Comparison of ENCODE assay signal across 18 mouse cellular contexts in genomic region chr3:129613756-129614155, GRCm38 (mm10).
DNase-seq lines count a peak whose midpoint lies in the region; ATAC-seq and TF ChIP-seq lines count a peak whose summit lies in the region.
"Had no signal": no experiment of that assay in that cellular context is flagged by ENCODE, and none has a peak within 500 bp of the region (broad histone marks: within the 10 kb centered on the region; RNA-seq: fewer than 3 reads in every experiment).

No protein-coding gene starts in this region.

- no peak overlapping the region for H3K9ac ChIP-seq in kidney, postnatal 0 days (ENCODE audit: low read depth, low read length)
- H3K9ac ChIP-seq in liver, embryonic 16.5 days (ENCODE audit: low read depth, low read length) = no peak overlapping the region
- H3K9ac ChIP-seq: embryonic facial prominence, embryonic 13.5 days; limb, embryonic 15.5 days had no signal

- H3K27me3 ChIP-seq in kidney, postnatal 0 days (ENCODE audit: insufficient read depth, low read length) = no peaks in the 10 kb centered on the region
- H3K27me3 ChIP-seq in kidney, adult 2 months (replicated peaks; ENCODE audit: control insufficient read depth, insufficient read depth, low read length) = no peaks in the 10 kb centered on the region
- H3K27me3 ChIP-seq in liver, embryonic 16.5 days (ENCODE audit: control insufficient read depth, insufficient read depth, low read depth, low read length) = no peaks in the 10 kb centered on the region
- H3K27me3 ChIP-seq: CH12.LX; embryonic facial prominence, embryonic 13.5 days; limb, embryonic 15.5 days had no signal

- H3K9me3 ChIP-seq in kidney, postnatal 0 days (replicated peaks; ENCODE audit: low read length) = no peaks in the 10 kb centered on the region
- no peaks in the 10 kb centered on the region for H3K9me3 ChIP-seq in liver, embryonic 16.5 days (replicated peaks; ENCODE audit: control insufficient read depth, low read length)
- H3K9me3 ChIP-seq: embryonic facial prominence, embryonic 13.5 days; forebrain, embryonic 10.5 days; heart, embryonic 10.5 days; limb, embryonic 15.5 days had no signal

- TF ChIP-seq CTCF in kidney, postnatal 0 days (IDR thresholded peaks at IDR 0.05; ENCODE audit: low read depth) = no peak
- no peak for TF ChIP-seq CTCF in kidney, adult 2 months (conservative IDR thresholded peaks at IDR 0.05; ENCODE audit: insufficient read depth, insufficient read length, low read depth, low read length)
- no peak for TF ChIP-seq CTCF in bone marrow, adult 2 months (IDR thresholded peaks at IDR 0.05; ENCODE audit: control insufficient read depth, insufficient read depth, low read length)

- no peak for ATAC-seq in kidney, postnatal 0 days (replicated peaks; ENCODE audit: low FRiP score, low read depth)
- no peak for ATAC-seq in liver, embryonic 16.5 days (ENCODE audit: low read depth)
- ATAC-seq in neutrophil, adult 5-6 weeks (ENCODE audit: extremely low read depth, insufficient number of reproducible peaks, low FRiP score, poor library complexity, severe bottlenecking) = peak; percentile 45

- 70% methylated on average over 7 of the region's 7 CpGs for WGBS in kidney, postnatal 0 days
- WGBS in kidney, adult 2 months = 79% methylated on average over 7 of the region's 7 CpGs
- 41% methylated on average over 7 of the region's 7 CpGs for WGBS in bone marrow, adult 2 months
- 48% methylated on average over 7 of the region's 7 CpGs for WGBS in liver, embryonic 16.5 days (ENCODE audit: insufficient replicate concordance)

- no peak for TF ChIP-seq POLR2A in kidney, adult 2 months (IDR thresholded peaks at IDR 0.05; ENCODE audit: low read depth, low read length)
- TF ChIP-seq POLR2A in bone marrow, adult 2 months (IDR thresholded peaks at IDR 0.05; ENCODE audit: borderline replicate concordance, control insufficient read depth, low read depth, low read length) = no peak

- 0 out of 2 replicates have a peak, but pooled peaks cover 3% of the 10 kb centered on the region for H3K4me1 ChIP-seq in kidney, postnatal 0 days (replicated peaks; ENCODE audit: insufficient read depth, low read length)
- no peaks in the 10 kb centered on the region for H3K4me1 ChIP-seq in kidney, adult 2 months (ENCODE audit: control insufficient read depth, insufficient read depth, low read length)
- H3K4me1 ChIP-seq in bone marrow, adult 2 months (ENCODE audit: control insufficient read depth, insufficient read depth, low read length) = peaks cover 4% of the 10 kb centered on the region
- H3K4me1 ChIP-seq in liver, embryonic 16.5 days (ENCODE audit: control insufficient read depth, low read depth, low read length) = no peaks in the 10 kb centered on the region; the same call in none of the 2 replicates

- H3K4me2 ChIP-seq in kidney, postnatal 0 days (ENCODE audit: low read length) = no peak overlapping the region
- H3K4me2 ChIP-seq in liver, embryonic 16.5 days (ENCODE audit: low read depth, low read length) = no peak overlapping the region
- H3K4me2 ChIP-seq: embryonic facial prominence, embryonic 13.5 days; limb, embryonic 15.5 days had no signal

- DNase-seq in kidney, postnatal 0 days (ENCODE audit: low spot score) = no peak
- DNase-seq in kidney, adult 2 months = no peak
- no peak for DNase-seq in adrenal gland, postnatal 14 days
- no peak for DNase-seq in cerebellum, adult 11-12 months
- DNase-seq: adrenal gland, adult 8-10 months; heart, postnatal 36 days; layer of hippocampus, adult 9-11 months; lung, postnatal 14 days; right cerebral cortex, postnatal 14 days; thymus, adult 2 months had no signal

- H3K4me3 ChIP-seq in kidney, postnatal 0 days (replicated peaks; ENCODE audit: low read depth, low read length) = no peak overlapping the region
- no peak overlapping the region for H3K4me3 ChIP-seq in kidney, adult 2 months (ENCODE audit: insufficient read depth, low read depth, low read length)
- no peak overlapping the region for H3K4me3 ChIP-seq in bone marrow, adult 2 months (replicated peaks; ENCODE audit: control insufficient read depth, low read depth, low read length)
- H3K4me3 ChIP-seq in liver, embryonic 16.5 days (ENCODE audit: low read depth, low read length) = no peak overlapping the region
- H3K4me3 ChIP-seq: embryonic facial prominence, embryonic 13.5 days; forebrain, embryonic 10.5 days; heart, embryonic 10.5 days; limb, embryonic 15.5 days had no signal

- H3K36me3 ChIP-seq in kidney, postnatal 0 days (ENCODE audit: insufficient read depth, low read length) = no peaks in the 10 kb centered on the region
- H3K36me3 ChIP-seq in kidney, adult 2 months (ENCODE audit: control insufficient read depth, insufficient read depth, low read length) = no peaks in the 10 kb centered on the region
- no peaks in the 10 kb centered on the region for H3K36me3 ChIP-seq in liver, embryonic 16.5 days (ENCODE audit: control insufficient read depth, insufficient read depth)

- peak overlapping the region; percentile 42; the same call in 1 of the 2 replicates for H3K27ac ChIP-seq in kidney, postnatal 0 days
- no peak overlapping the region for H3K27ac ChIP-seq in kidney, adult 2 months (ENCODE audit: insufficient read depth, low read depth, low read length)
- H3K27ac ChIP-seq in bone marrow, adult 2 months (ENCODE audit: control insufficient read depth, insufficient read depth, low read depth, low read length, poor library complexity) = peak overlapping the region; percentile 90
- peak overlapping the region; percentile 13; the same call in 1 of the 2 replicates for H3K27ac ChIP-seq in liver, embryonic 16.5 days (ENCODE audit: low read length)
- H3K27ac ChIP-seq: forebrain, embryonic 10.5 days; heart, embryonic 10.5 days; limb, embryonic 15.5 days had no signal
